Mouse (Mus musculus) embryonic facial prominence, embryonic 12.5 days (tissue): ENCODE measurements around the gene Brca1. TPM values are rescaled to one million over a fixed set of nuclear protein-coding genes. Genes with fewer than 3 reads are reported as not detected.
"Not testable (repeated sequence)": the region's sequence is repeated elsewhere in the genome, so short reads cannot be mapped to it uniquely, and the experiment has no call there.

ENCODE experiments used
- ATAC-seq: fragments of 200-750 bp; cut with Nextera tagmentation; 2 replicates; pipeline ENCODE4 v1.8.0; 2017; ENCODE audit not compliant: insufficient number of reproducible peaks, insufficient read depth, low FRiP score, low TSS enrichment
- H3K27ac ChIP-seq: fragments of 300-500 bp; sonication (generic); 2 replicates; pipeline ENCODE4 v1.5.1; 2016; ENCODE audit warnings: mild to moderate bottlenecking
- H3K27me3 ChIP-seq: fragments of 300-500 bp; sonication (generic); 2 replicates; pipeline ENCODE4 v1.6.1; 2016; ENCODE audit warnings: mild to moderate bottlenecking, moderate library complexity
- H3K36me3 ChIP-seq: fragments of 300-500 bp; sonication (generic); 2 replicates; pipeline ENCODE4 v1.6.1; 2016; ENCODE audit warnings: mild to moderate bottlenecking
- H3K4me1 ChIP-seq: fragments of 300-500 bp; sonication (generic); 2 replicates; pipeline ENCODE4 v1.6.1; 2016
- H3K4me2 ChIP-seq: fragments of 300-500 bp; sonication (generic); replicated peaks from 2 replicates; pipeline ENCODE4 v1.6.1; 2016; ENCODE audit warnings: mild to moderate bottlenecking, moderate library complexity
- H3K4me3 ChIP-seq: fragments of 300-500 bp; sonication (generic); 2 replicates; pipeline ENCODE4 v1.5.1; 2016; ENCODE audit warnings: mild to moderate bottlenecking
- H3K9ac ChIP-seq: fragments of 300-500 bp; sonication (generic); 2 replicates; pipeline ENCODE4 v1.6.1; 2016; ENCODE audit warnings: mild to moderate bottlenecking, moderate library complexity
- H3K9me3 ChIP-seq: fragments of 300-500 bp; sonication (generic); 2 replicates; pipeline ENCODE4 v1.6.1; 2016; ENCODE audit warnings: mild to moderate bottlenecking, moderate library complexity
- whole genome bisulfite sequencing: fragments of 180-500 bp; shearing (Covaris S2); methylation state at CpG from one replicate; pipeline ENCODE4 v1.1.7; 2016; 5-methylcytosine and 5-hydroxymethylcytosine counted together
- polyA plus RNA-seq: library from polyadenylated mRNA; unstranded; fragments of >200 nt; fragmentation: Nextera tagmentation; extraction: Ambion mirVana; gene quantifications from 2 replicates; pipeline ENCODE4 v1.2.1, GENCODE M21; 2016

The Brca1 gene
- polyA plus RNA-seq, 1 experiment from 2014 or later = 19.3 TPM

DNA sequence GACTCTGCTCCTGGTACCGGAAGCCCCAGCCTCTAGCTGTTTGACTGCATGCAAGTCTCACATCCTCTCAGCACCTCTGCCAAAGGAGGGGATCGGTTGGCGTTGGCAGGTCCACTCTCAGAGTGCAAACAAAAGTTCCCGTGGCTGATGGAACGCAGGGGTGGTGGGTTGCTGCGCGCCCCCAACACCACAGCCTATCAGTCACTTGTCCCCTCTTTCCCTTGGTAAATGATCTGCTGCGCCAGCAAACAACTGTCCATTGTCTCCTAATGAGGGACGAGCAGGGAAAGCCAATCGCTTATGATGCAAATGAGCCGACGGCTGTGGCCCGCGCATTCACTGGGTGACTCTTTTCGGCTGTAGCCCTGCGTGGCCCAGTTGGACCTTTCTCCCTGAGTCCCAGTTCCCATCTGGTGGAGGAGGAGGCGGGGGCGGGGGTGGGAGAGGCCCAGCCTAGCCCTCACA is 72.6 kb downstream of the Brca1 start:
- H3K4me2 ChIP-seq = peak overlapping the region; percentile 41
- no peak for ATAC-seq
- 8% methylated on average over 18 of the region's 18 CpGs for WGBS

DNA sequence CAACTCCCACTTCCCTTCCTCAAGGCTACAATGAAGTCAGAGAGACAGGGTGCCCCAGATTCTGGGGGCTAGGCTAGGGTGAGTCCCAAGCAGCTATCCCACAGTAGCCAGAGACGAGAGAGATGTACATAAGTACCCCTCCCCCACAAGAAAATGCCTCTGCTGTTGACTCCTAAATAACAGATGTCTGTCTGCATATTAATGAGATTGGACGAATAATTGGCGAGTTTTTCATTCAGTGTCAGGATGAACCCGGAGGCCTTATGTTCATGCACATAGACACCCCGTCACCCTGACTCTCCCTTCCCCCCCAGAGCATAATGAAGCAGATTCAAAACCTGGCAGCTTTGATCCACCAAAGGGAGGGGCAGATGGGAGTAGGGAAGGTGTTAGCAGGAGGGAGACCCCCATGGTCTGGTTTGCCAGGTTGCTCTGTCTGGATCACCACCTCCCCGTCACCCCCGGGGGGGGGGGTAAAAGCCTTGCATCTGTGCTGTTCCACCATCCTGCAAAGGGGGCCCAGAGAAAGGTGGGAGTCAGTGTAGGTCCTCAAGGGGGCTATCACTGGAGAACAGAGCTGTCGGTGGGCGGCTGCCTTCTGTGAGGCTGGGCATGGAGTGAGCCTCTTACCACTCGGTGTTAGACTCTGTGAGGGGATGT is 74.1 kb downstream of the Brca1 start:
- Histone ChIP-seq H3K4me2 (no peak overlapping the region), H3K9ac (no peak overlapping the region), H3K4me1 (peaks cover 8% of the 10 kb centered on the region), H3K4me3 (no peak overlapping the region), H3K9me3 (no peaks in the 10 kb centered on the region), H3K36me3 (no peaks in the 10 kb centered on the region), H3K27me3 (0 out of 2 replicates have a peak, but pooled peaks cover 4% of the 10 kb centered on the region), H3K27ac (no peak overlapping the region)
- ATAC-seq = no peak
- WGBS = 55% methylated on average over 10 of the region's 10 CpGs

More for the DNA sequence above, 72.6 kb downstream of the Brca1 start:
- no peak overlapping the region for H3K27ac ChIP-seq
- no peaks in the 10 kb centered on the region for H3K9me3 ChIP-seq
- 0 out of 2 replicates have a peak overlapping the region, but pooled peaks have one; percentile 12 for H3K4me3 ChIP-seq
- H3K4me1 ChIP-seq = peaks cover 8% of the 10 kb centered on the region
- 0 out of 2 replicates have a peak, but pooled peaks cover 4% of the 10 kb centered on the region for H3K27me3 ChIP-seq
- no peak overlapping the region for H3K9ac ChIP-seq
- no peaks in the 10 kb centered on the region for H3K36me3 ChIP-seq

DNA sequence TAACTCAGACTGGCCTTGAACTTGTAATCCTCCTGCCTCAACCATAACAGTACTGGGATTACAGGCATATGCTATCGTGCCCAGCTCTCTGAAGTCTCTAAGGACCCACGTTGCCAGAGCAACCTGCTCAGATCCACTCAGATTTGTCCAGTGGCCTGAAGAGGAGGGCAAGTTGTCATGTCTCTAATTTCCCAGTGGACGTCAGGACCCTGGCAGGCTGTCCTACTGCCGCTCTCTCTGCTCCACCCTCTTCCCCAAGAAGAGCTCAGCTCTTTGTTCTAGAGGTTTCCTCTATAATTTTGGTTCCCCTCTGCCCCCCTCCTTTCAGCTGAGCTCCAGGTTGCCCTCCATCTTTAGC is 74.6 kb downstream of the Brca1 start:
- H3K27me3 ChIP-seq = 0 out of 2 replicates have a peak, but pooled peaks cover 4% of the 10 kb centered on the region
- H3K4me2 ChIP-seq = no peak overlapping the region
- H3K4me3 ChIP-seq = no peak overlapping the region
- no peak for ATAC-seq
- no peak overlapping the region for H3K27ac ChIP-seq
- whole genome bisulfite sequencing = 35% methylated on average over 4 of the region's 4 CpGs
- no peaks in the 10 kb centered on the region for H3K36me3 ChIP-seq
- H3K4me1 ChIP-seq = peaks cover 8% of the 10 kb centered on the region
- no peaks in the 10 kb centered on the region for H3K9me3 ChIP-seq
- no peak overlapping the region for H3K9ac ChIP-seq

DNA sequence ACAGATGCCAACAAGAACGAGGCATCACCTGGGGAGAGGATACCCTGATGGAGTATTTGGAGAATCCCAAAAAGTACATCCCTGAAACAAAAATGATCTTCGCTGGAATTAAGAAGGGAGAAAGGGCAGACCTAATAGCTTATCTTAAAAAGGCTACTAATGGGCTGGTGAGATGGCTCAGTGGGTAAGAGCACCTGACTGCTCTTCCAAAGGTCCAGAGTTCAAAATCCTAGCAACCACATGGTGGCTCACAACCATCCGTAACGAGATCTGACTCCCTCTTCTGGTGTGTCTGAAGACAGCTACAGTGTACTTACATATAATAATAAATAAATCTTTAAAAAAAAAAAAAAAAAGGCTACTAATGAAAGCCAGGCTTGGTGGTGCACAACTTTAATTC is 75.4 kb downstream of the Brca1 start:
- H3K9ac ChIP-seq, ATAC-seq, H3K27ac ChIP-seq, H3K4me3 ChIP-seq, H3K4me2 ChIP-seq, H3K36me3 ChIP-seq, H3K9me3 ChIP-seq, H3K27me3 ChIP-seq, H3K4me1 ChIP-seq: not testable (repeated sequence)
- 87% methylated on average over 4 of the region's 4 CpGs for WGBS

DNA sequence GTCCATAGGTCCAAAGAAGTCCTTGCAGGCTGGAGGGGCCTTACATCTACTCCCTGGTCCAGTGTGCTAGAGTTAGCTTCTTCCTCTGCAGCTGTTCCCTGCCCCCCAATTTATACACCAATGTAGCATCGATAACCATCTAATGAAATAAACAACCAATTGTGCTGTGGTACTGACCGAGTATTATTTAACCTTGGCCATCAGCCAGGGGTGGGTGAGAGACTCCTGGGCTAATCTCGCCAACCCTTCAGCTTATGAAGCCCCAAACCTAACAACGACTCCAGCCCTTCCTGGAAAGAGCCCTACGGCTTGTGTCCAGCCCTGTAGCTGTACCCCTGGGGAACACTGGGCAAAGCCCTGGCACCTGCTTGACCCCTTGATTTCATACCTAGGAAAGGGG is 77.5 kb downstream of the Brca1 start:
- H3K4me2 ChIP-seq = no peak overlapping the region
- no peak overlapping the region for H3K4me3 ChIP-seq
- no peaks in the 10 kb centered on the region for H3K9me3 ChIP-seq
- peaks cover 14% of the 10 kb centered on the region; the same call in 1 of the 2 replicates for H3K27me3 ChIP-seq
- H3K36me3 ChIP-seq = no peaks in the 10 kb centered on the region
- H3K27ac ChIP-seq = no peak overlapping the region
- peaks cover 4% of the 10 kb centered on the region for H3K4me1 ChIP-seq
- H3K9ac ChIP-seq = no peak overlapping the region
- WGBS = 89% methylated on average over 5 of the region's 5 CpGs
- ATAC-seq = no peak

DNA sequence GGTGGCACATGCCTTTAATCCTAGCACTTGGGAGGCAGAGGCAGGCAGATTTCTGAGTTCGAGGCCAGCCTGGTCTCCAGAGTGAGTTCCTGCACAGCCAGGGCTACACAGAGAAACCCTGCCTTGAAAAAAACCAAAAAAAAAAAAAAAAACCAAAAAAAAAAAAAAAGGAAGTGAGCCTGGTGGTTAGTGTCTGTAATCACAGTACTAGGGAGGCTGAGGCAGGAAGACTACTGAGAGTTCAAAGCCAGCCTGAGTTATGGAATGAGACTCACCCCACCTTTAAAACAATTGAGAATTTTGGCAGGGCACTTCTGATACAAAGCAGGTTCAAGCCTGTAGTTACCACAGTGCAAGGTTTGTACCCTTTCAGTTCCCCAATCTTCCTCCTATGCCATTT is 78.1 kb downstream of the Brca1 start:
- WGBS = 72% methylated on average over 1 of the region's 1 CpGs
- not testable (repeated sequence) for H3K9ac ChIP-seq, H3K4me1 ChIP-seq, H3K36me3 ChIP-seq, H3K27ac ChIP-seq, ATAC-seq, H3K9me3 ChIP-seq, H3K4me3 ChIP-seq, H3K4me2 ChIP-seq
- peaks cover 10% of the 10 kb centered on the region; the same call in 1 of the 2 replicates for H3K27me3 ChIP-seq

DNA sequence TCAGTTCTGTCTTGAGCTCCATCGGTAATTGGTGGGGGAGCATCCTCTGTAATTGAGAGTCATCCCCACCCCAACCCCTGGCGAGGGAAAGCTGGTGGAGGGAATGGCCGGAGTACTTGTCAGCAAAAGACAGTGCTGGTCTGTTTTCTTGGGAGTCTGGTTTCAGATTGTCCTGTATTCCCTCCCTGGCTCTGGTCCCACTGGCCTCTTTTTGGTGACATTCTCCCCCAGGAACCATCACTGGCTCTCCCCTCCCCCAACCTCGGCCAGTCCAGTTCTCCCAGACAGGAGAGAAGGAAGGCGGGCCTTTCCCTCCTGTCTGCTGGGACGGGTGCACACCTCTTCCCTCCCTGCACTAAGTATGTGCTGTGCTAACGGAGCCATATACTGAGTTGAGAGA is 79.4 kb downstream of the Brca1 start:
- H3K4me1 ChIP-seq = 0 out of 2 replicates have a peak, but pooled peaks cover 3% of the 10 kb centered on the region
- no peaks in the 10 kb centered on the region for H3K36me3 ChIP-seq
- H3K27ac ChIP-seq = no peak overlapping the region
- no peak overlapping the region for H3K4me3 ChIP-seq
- no peaks in the 10 kb centered on the region for H3K9me3 ChIP-seq
- no peak for ATAC-seq
- H3K27me3 ChIP-seq = peaks cover 10% of the 10 kb centered on the region; the same call in 1 of the 2 replicates
- no peak overlapping the region for H3K4me2 ChIP-seq
- WGBS = 36% methylated on average over 7 of the region's 7 CpGs
- no peak overlapping the region for H3K9ac ChIP-seq

DNA sequence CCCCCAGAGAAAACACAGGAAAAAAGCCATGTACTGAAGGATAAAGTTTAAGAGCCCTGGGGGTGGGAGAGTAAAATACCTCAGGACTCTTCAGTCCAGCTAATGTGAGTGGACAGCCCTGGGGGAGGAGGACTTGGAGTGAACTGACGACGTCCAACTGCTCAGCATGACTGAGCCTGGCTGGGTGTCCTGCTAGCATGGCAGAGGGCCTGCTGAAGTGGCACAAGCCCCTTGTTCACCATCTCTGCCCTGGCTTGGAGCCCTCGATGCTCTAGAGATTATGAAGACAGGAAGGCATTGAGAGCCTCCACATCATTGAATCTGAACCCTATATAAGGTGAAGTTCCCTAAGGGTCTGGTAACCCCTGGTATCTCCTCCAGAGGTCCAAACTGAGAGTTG is 79.8 kb downstream of the Brca1 start:
- Histone ChIP-seq H3K27me3 (peaks cover 10% of the 10 kb centered on the region; the same call in 1 of the 2 replicates), H3K27ac (no peak overlapping the region), H3K36me3 (no peaks in the 10 kb centered on the region), H3K4me3 (no peak overlapping the region), H3K9ac (no peak overlapping the region), H3K4me2 (no peak overlapping the region), H3K4me1 (0 out of 2 replicates have a peak, but pooled peaks cover 3% of the 10 kb centered on the region), H3K9me3 (no peaks in the 10 kb centered on the region)
- no peak for ATAC-seq
- 54% methylated on average over 3 of the region's 3 CpGs for WGBS

DNA sequence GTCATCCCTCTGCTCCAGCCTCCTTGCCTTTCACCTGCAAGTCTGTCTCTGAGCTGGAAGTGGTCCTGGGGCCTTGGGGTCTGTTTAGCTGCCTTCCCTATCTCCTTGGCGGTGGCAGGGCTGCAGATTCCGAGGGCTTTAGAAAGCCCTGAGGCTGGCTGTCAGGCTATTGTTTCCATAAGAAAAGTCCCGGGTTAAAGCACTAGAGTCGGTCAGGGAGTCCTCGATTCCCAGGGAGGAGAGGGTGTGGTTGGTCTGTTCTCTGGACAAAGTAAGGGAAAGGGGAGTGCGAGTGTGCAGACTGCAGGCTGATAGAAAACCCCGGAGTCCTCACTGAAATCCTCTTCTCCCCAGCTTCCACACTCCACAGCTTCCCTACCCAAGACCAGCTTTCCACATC is 81.5 kb downstream of the Brca1 start:
- 0 out of 2 replicates have a peak, but pooled peaks cover 3% of the 10 kb centered on the region for H3K4me1 ChIP-seq

DNA sequence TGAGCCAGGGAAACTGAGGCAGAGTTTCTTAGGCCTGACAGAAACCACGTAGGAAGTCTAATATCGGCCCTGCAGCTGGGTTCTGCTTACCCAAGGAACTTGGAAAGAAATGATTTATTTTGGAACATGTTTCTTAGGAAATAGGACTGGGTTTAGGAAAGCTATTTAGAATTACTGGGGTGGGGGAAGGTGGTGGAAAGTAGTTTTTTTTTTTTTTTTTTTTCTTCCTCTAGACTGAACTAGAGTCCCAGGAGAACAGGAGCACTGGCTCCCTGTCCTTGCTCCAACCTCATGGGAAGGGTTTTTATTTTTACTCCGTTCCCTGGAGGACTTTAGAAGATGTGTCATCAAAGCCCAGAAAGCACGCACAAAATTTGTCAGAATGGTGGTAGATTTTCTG is 82.6 kb downstream of the Brca1 start:
- no peak overlapping the region for H3K27ac ChIP-seq
- peaks cover 13% of the 10 kb centered on the region for H3K4me1 ChIP-seq
- H3K27me3 ChIP-seq = peaks cover 10% of the 10 kb centered on the region; the same call in 1 of the 2 replicates
- H3K4me2 ChIP-seq = peak overlapping the region; percentile 94
- no peaks in the 10 kb centered on the region for H3K36me3 ChIP-seq
- H3K4me3 ChIP-seq = peak overlapping the region; percentile 72; the same call in 1 of the 2 replicates
- no peak overlapping the region for H3K9ac ChIP-seq
- no peak for ATAC-seq
- WGBS = 67% methylated on average over 4 of the region's 4 CpGs
- no peaks in the 10 kb centered on the region for H3K9me3 ChIP-seq

More for the DNA sequence above, 81.5 kb downstream of the Brca1 start:
- H3K4me3 ChIP-seq = no peak overlapping the region
- no peak overlapping the region for H3K4me2 ChIP-seq
- H3K27ac ChIP-seq = no peak overlapping the region
- WGBS = 31% methylated on average over 7 of the region's 7 CpGs
- H3K9me3 ChIP-seq = no peaks in the 10 kb centered on the region
- peaks cover 10% of the 10 kb centered on the region; the same call in 1 of the 2 replicates for H3K27me3 ChIP-seq
- H3K9ac ChIP-seq = no peak overlapping the region
- no peak for ATAC-seq
- no peaks in the 10 kb centered on the region for H3K36me3 ChIP-seq

DNA sequence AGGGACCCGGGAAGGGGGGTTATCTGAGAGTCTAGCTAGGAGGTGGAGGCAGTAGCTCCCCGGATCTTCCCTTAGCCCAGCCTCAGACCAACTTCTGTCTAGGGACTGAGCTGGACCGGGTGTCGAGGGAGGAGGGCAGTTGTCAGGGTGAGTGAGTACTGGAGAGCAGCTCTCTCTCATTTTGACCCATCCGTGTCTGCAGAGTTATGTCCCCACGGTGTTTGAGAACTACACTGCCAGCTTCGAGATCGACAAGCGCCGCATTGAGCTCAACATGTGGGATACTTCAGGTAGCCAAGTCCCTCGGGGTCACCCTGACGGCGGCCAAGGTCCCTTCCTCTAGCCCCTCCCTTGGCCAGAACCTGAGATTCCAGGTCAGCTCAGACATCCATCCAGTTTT is 83.0 kb downstream of the Brca1 start:
- peaks cover 17% of the 10 kb centered on the region for H3K4me1 ChIP-seq
- H3K9ac ChIP-seq = peak overlapping the region; percentile 73
- H3K27ac ChIP-seq = no peak overlapping the region
- no peak for ATAC-seq
- H3K27me3 ChIP-seq = peaks cover 10% of the 10 kb centered on the region; the same call in 1 of the 2 replicates
- H3K4me2 ChIP-seq = peak overlapping the region; percentile 94
- no peaks in the 10 kb centered on the region for H3K9me3 ChIP-seq
- H3K4me3 ChIP-seq = peak overlapping the region; percentile 72
- WGBS = 3% methylated on average over 13 of the region's 13 CpGs
- H3K36me3 ChIP-seq = no peaks in the 10 kb centered on the region

DNA sequence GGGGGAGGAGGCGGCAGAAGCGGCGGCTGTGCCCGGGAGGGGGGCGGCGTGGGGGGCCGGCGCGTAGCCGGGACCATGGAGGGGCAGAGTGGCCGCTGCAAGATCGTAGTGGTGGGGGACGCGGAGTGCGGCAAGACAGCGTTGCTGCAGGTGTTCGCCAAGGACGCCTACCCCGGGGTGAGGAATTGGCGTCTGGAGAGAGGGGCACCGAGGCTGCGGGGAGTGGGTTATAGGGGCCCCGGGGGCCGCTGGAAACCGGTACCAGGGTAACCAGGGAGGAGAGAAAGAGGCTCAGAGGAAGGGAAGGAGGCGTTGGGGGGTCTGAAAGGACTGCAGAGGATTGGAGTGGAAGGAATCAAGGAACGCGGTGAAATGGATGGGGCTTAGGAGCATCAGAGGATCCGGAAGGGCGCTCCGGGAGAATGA is 83.5 kb downstream of the Brca1 start:
- peak overlapping the region; percentile 63 for H3K27ac ChIP-seq

More for the DNA sequence above, 83.5 kb downstream of the Brca1 start:
- Histone ChIP-seq H3K36me3 (no peaks in the 10 kb centered on the region), H3K4me1 (peaks cover 20% of the 10 kb centered on the region), H3K9me3 (no peaks in the 10 kb centered on the region), H3K9ac (peak overlapping the region; percentile 73), H3K27me3 (peaks cover 10% of the 10 kb centered on the region; the same call in 1 of the 2 replicates), H3K4me3 (peak overlapping the region; percentile 72), H3K4me2 (peak overlapping the region; percentile 94)
- WGBS = 1% methylated on average over 25 of the region's 31 CpGs
- 0 out of 2 replicates have a peak, but pooled peaks have one; percentile 11 for ATAC-seq
